Mouse (Mus musculus) right cerebral cortex, postnatal 36 days (tissue): ENCODE measurements at regions not wholly inside any gene's neighbourhood (a gene's known extent, or its start where the extent isn't known, plus 50 kb on each side); places are given as distances from the start of the nearest gene placed in this dataset.

Experiments used
- DNase-seq, 2 experiments: peaks; one replicate each; pipeline ENCODE4 v3.0.0; 2022; ENCODE audit warnings: low spot score in 2 of 2, mixed read lengths in 1 of 2

- no peak for DNase-seq
Measured at GRCm38 (mm10) chr1:71767705-71768104, 114.7 kb upstream of the Fn1 start.

GRCm38 (mm10) chr1:71767076-71767475 is 114.1 kb upstream of the Fn1 start:
- DNase-seq: no peak

- peak in 1 of 2 experiments; percentile 7 for DNase-seq
Measured at GRCm38 (mm10) chr1:71764951-71765350, 112.0 kb upstream of the Fn1 start.

- DNase-seq: no peak
Measured at GRCm38 (mm10) chr1:71763530-71763929, 110.5 kb upstream of the Fn1 start.

- DNase-seq: no peak
Measured at GRCm38 (mm10) chr1:71760342-71760741, 107.3 kb upstream of the Fn1 start.

- DNase-seq: no peak
Measured at GRCm38 (mm10) chr1:71757236-71757635, 104.2 kb upstream of the Fn1 start.

GRCm38 (mm10) chr1:71756159-71756558 is 103.2 kb upstream of the Fn1 start:
- no peak for DNase-seq

- no peak for DNase-seq
Measured at GRCm38 (mm10) chr1:71755435-71755834, 102.4 kb upstream of the Fn1 start.

- DNase-seq: no peak
Measured at GRCm38 (mm10) chr1:71752351-71752750, 99.4 kb upstream of the Fn1 start.

- no peak for DNase-seq
Measured at GRCm38 (mm10) chr1:71751601-71752000, 98.6 kb upstream of the Fn1 start.

- no peak for DNase-seq
Measured at GRCm38 (mm10) chr1:71735606-71736005, 82.6 kb upstream of the Fn1 start.

GRCm38 (mm10) chr1:71731623-71732022 is 78.6 kb upstream of the Fn1 start:
- DNase-seq: no peak

- no peak for DNase-seq
Measured at GRCm38 (mm10) chr1:71731011-71731410, 78.0 kb upstream of the Fn1 start.

- no peak for DNase-seq
Measured at GRCm38 (mm10) chr1:71728852-71729347, 75.9 kb upstream of the Fn1 start.

- DNase-seq: no peak
Measured at GRCm38 (mm10) chr1:71723816-71724215, 70.8 kb upstream of the Fn1 start.

GRCm38 (mm10) chr1:71723039-71723397 is 70.0 kb upstream of the Fn1 start:
- DNase-seq: no peak

- no peak for DNase-seq
Measured at GRCm38 (mm10) chr1:71722211-71723038, 69.4 kb upstream of the Fn1 start.
